13 mouse cellular contexts compared by ENCODE assay signal in the genomic region with DNA sequence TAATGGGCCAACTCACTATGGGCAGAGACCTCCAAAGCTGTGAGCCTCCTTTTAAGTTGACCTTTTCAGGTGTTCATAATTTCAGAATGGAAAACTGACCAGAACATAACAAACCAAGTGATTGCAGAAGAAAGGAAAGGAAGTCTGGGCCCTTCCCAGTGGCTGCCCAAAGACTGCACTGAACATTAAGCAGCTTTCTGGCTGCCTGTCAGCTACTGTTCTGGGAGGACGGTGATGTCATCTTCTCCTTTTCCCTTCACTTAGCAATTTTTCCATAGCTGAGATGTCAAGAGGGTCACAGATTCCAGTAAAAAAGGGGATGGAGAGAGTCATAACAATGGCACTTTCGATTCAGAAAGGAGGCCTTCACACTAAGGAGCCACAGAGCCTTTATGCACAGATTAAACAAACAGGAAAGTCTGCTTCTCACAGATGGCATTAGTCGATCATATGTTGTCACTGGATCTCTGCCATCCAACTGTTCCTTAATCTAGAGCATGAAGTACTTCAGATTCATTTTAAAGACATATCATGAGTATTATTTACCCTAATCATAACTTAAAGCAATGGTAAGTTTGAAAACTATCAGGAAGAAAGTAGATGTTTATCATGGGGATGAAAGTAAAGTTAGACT.
DNase-seq lines count a peak whose midpoint lies in the region; ATAC-seq and TF ChIP-seq lines count a peak whose summit lies in the region.
"Had no signal": no experiment of that assay in that cellular context is flagged by ENCODE, and none has a peak within 500 bp of the region (broad histone marks: within the 10 kb centered on the region; RNA-seq: fewer than 3 reads in every experiment).

No protein-coding gene starts in this region.

- H3K4me3 ChIP-seq in gastrocnemius, adult 2 months: no peak overlapping the region
- H3K4me3 ChIP-seq: forebrain, embryonic 13.5 days; left cerebral cortex, adult 2 months; liver, embryonic 12.5 days had no signal

- intact Hi-C loops in gastrocnemius, adult 2 months (cut with DNase I): no loop called here

- no peak for TF ChIP-seq CTCF in gastrocnemius, adult 2 months (IDR thresholded peaks at IDR 0.05)

- no peak overlapping the region for H3K27ac ChIP-seq in gastrocnemius, adult 2 months
- H3K27ac ChIP-seq: forebrain, embryonic 13.5 days; left cerebral cortex, adult 2 months; liver, embryonic 12.5 days; macrophage had no signal

- no peak for ATAC-seq in megakaryocyte-erythroid progenitor cell, adult 5-6 weeks (replicated peaks; ENCODE audit: low FRiP score, low TSS enrichment, poor library complexity, severe bottlenecking)
- ATAC-seq: forebrain, embryonic 13.5 days; liver, embryonic 12.5 days had no signal

- peak; percentile 44 for DNase-seq in gastrocnemius, adult 2 months
- DNase-seq in gastrocnemius, postnatal 10 days: no peak
- peak; percentile 43 for DNase-seq in 3T3-L1 (ENCODE audit: low read depth, low spot score)
- peak; percentile 53 for DNase-seq in brain, adult 2 months (ENCODE audit: low read depth, low spot score)
- DNase-seq in layer of hippocampus, adult 11-12 months (ENCODE audit: low spot score): peak; percentile 56
- no peak for DNase-seq in urinary bladder, postnatal 10 days (ENCODE audit: low spot score)
- DNase-seq: kidney, adult 18-20 months; thymus, postnatal 36 days had no signal

Comparison
In these comparisons a context has a peak if more than half of its experiments do, and no peak if none do; other contexts are left out.
1. DNase-seq: peak in gastrocnemius, adult 2 months (single experiment), 3T3-L1 (single experiment), brain, adult 2 months (single experiment) and layer of hippocampus, adult 11-12 months (single experiment); none in gastrocnemius, postnatal 10 days (single experiment) and urinary bladder, postnatal 10 days (single experiment).